Mouse (Mus musculus) left cerebral cortex, adult 18-20 months (tissue): ENCODE data around the gene Nosip. TPM values are rescaled to one million over a fixed set of nuclear protein-coding genes. Genes with fewer than 3 reads are reported as not detected.

Source experiments
- microRNA-seq, 2 experiments: library from miRNA; unstranded; fragments of <30 nt; microRNA quantifications; one replicate each; pipeline ENCODE4 v1.2.0; 2021
- total RNA-seq, 2 experiments: library from RNA; stranded (reverse); gene quantifications; 2 replicates each; pipeline ENCODE4 v1.2.3; 2021

The Nosip gene
- total RNA-seq, 2 experiments from 2014 or later = 51.9 to 59.7 TPM

Small RNAs within 50 kb of the gene (microRNA-seq; reads per million reads assigned to microRNA genes)
- 1,405 to 1,951 reads per million in 2 experiments for gene Mir150
- gene Mir5121 = 5.5 to 9.9 reads per million in 2 experiments
- 1.7 to 2.1 reads per million in 2 experiments for gene Mir7054

Other genes starting within 250 kb of the Nosip start
- 10 to 100 TPM; 33.0 to 38.1 TPM for gene Nup62, start 246.3 kb upstream of the Nosip start, total RNA-seq
- gene Il4i1, start 246.0 kb upstream of the Nosip start, total RNA-seq = 1 to 10 TPM; 1.8 to 2.3 TPM
- 10 to 100 TPM; 21.2 to 27.8 TPM for gene Atf5, start 245.8 kb upstream of the Nosip start, total RNA-seq
- gene Akt1s1, start 213.4 kb upstream of the Nosip start, total RNA-seq = 10 to 100 TPM; 67.9 to 70.1 TPM
- 10 to 100 TPM; 70.4 to 89.3 TPM for gene Tbc1d17, start 213.3 kb upstream of the Nosip start, total RNA-seq
- gene Pnkp, start 205.3 kb upstream of the Nosip start, total RNA-seq = 10 to 100 TPM; 27.1 to 27.7 TPM
- 100 to 1,000 TPM; 280 to 295 TPM for gene Ptov1, start 192.6 kb upstream of the Nosip start, total RNA-seq
- 10 to 100 TPM; 85.9 to 94.9 TPM for gene Med25, start 169.7 kb upstream of the Nosip start, total RNA-seq
- gene Fuz, start 166.3 kb upstream of the Nosip start, total RNA-seq = 10 to 100 TPM; 22.2 to 24.2 TPM
- gene Ap2a1, start 132.9 kb upstream of the Nosip start, total RNA-seq = 100 to 1,000 TPM; 328 to 355 TPM
- 1 to 10 TPM; 1.7 to 3.0 TPM for gene Tsks, start 119.2 kb upstream of the Nosip start, total RNA-seq
- 10 to 100 TPM; 98.3 to 98.4 TPM for gene Cpt1c, start 87.6 kb upstream of the Nosip start, total RNA-seq
- gene Prmt1, start 75.9 kb upstream of the Nosip start, total RNA-seq = 100 to 1,000 TPM; 174 to 178 TPM
- 10 to 100 TPM; 35.2 to 41.9 TPM for gene Irf3, start 64.8 kb upstream of the Nosip start, total RNA-seq
- 1 to 10 TPM; 2.8 to 3.8 TPM for gene Bcl2l12, start 63.7 kb upstream of the Nosip start, total RNA-seq
- gene Scaf1, start 46.1 kb upstream of the Nosip start, total RNA-seq = 100 to 1,000 TPM; 159 to 163 TPM
- gene Rras, start 44.5 kb upstream of the Nosip start, total RNA-seq = 10 to 100 TPM; 10.0 to 14.5 TPM
- gene Prr12, start 9.5 kb upstream of the Nosip start, total RNA-seq = 10 to 100 TPM; 63.3 to 67.5 TPM
- 1 to 10 TPM; 6.2 to 9.2 TPM for gene Prrg2, start 248 bp downstream of the Nosip start, total RNA-seq
- gene Rcn3, start 29.8 kb downstream of the Nosip start, total RNA-seq = 1 to 10 TPM; 5.9 to 6.0 TPM
- gene Fcgrt, start 41.4 kb downstream of the Nosip start, total RNA-seq = 10 to 100 TPM; 19.6 to 20.1 TPM
- gene Rps11, start 62.0 kb downstream of the Nosip start, total RNA-seq = 100 to 1,000 TPM; 474 to 479 TPM
- 100 to 1,000 TPM; 712 to 811 TPM for gene Rpl13a, start 66.3 kb downstream of the Nosip start, total RNA-seq
- gene Gm45713, start 73.8 kb downstream of the Nosip start, total RNA-seq = not detected
- 1 to 10 TPM; 8.4 to 9.7 TPM for gene Flt3l, start 74.0 kb downstream of the Nosip start, total RNA-seq
- gene Pih1d1, start 91.9 kb downstream of the Nosip start, total RNA-seq = 10 to 100 TPM; 46.7 to 51.7 TPM
- gene Aldh16a1, start 92.2 kb downstream of the Nosip start, total RNA-seq = 10 to 100 TPM; 12.7 to 15.1 TPM
- gene Slc17a7, start 101.5 kb downstream of the Nosip start, total RNA-seq = 1,000 to 10,000 TPM; 1,307 TPM
- under 1 TPM; 0.26 to 0.40 TPM for gene Gfy, start 117.1 kb downstream of the Nosip start, total RNA-seq
- gene Pth2, start 118.6 kb downstream of the Nosip start, total RNA-seq = not detected
- 1 to 10 TPM; 4.9 to 9.7 TPM for gene Ccdc155, start 142.5 kb downstream of the Nosip start, total RNA-seq
- gene Dkkl1, start 149.7 kb downstream of the Nosip start, total RNA-seq = 10 to 100 TPM; 33.6 to 38.3 TPM
- 1 to 10 TPM; 2.1 to 4.3 TPM for gene Tead2, start 153.3 kb downstream of the Nosip start, total RNA-seq
- 1 to 10 TPM; 4.8 to 5.3 TPM for gene Cd37, start 176.7 kb downstream of the Nosip start, total RNA-seq
- gene Slc6a16, start 178.7 kb downstream of the Nosip start, total RNA-seq = 1 to 10 TPM; 1.7 to 1.9 TPM
- not detected for gene Slc6a21, start 215.1 kb downstream of the Nosip start, total RNA-seq